ENCODE assay signal across 13 mouse cellular contexts in the genomic region with DNA sequence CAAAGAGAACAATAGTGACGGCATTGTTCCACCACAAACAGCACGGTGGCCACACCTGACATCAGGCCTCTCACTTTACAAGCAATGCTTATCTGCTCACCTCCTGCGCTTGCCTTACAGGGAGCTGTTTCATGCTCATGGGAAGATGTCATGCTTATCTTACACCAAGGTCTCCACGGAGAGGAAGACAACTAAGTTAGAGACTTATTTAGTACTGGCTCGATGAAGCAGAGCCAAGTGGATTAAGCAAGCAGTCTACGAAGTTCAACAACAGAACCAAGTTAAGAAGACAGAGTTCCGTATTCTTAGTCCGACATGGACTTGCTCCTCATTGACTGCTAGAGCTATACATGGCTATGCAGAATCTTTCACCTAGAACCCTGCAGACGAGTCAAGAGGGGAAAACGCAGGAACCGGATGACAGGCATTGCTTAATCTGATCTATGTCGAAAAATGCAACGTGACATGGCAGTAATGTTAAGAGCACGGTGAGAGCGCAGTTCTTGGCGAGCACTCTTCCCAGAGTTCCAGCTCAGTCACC. TPM values are rescaled to one million over a fixed set of nuclear protein-coding genes. Genes with fewer than 3 reads are reported as not detected.
A peak's percentile ranks its signal among the peaks of the same experiment; 100 is the strongest.
DNase-seq lines count a peak whose midpoint lies in the region; ATAC-seq and TF ChIP-seq lines count a peak whose summit lies in the region.
"Had no signal": no experiment of that assay in that cellular context is flagged by ENCODE, and none has a peak within 500 bp of the region (broad histone marks: within the 10 kb centered on the region; RNA-seq: fewer than 3 reads in every experiment).

No protein-coding gene starts in this region.

- no peaks in the 10 kb centered on the region for H3K9me3 ChIP-seq in liver, postnatal 0 days (ENCODE audit: low read length)
- H3K9me3 ChIP-seq: heart, embryonic 15.5 days; intestine, embryonic 15.5 days; neural tube, embryonic 13.5 days had no signal

- no peak for TF ChIP-seq CTCF in liver, postnatal 0 days (IDR thresholded peaks at IDR 0.05; ENCODE audit: low read depth)

- peak; percentile 44; the same call in 1 of the 2 replicates for TF ChIP-seq EP300 in liver, postnatal 0 days (IDR thresholded peaks at IDR 0.05; ENCODE audit: low read depth)

- WGBS in liver, postnatal 0 days (ENCODE audit: insufficient replicate concordance) = 38% methylated on average over 16 of the region's 16 CpGs

- peak overlapping the region; percentile 97 for H3K4me3 ChIP-seq in liver, postnatal 0 days (ENCODE audit: low read depth, low read length)
- H3K4me3 ChIP-seq: heart, embryonic 15.5 days; intestine, embryonic 15.5 days had no signal

- peak; percentile 31 for DNase-seq in CD4-positive, CD25-positive, alpha-beta regulatory T cell, adult 2 months (ENCODE audit: low read depth, low spot score)
- DNase-seq in spleen, adult 12 weeks (ENCODE audit: low spot score) = peak; percentile 27
- no peak for DNase-seq in spleen, postnatal 14 days (ENCODE audit: low spot score in 2 of 2)
- peak; percentile 44 for DNase-seq in liver, postnatal 0 days
- DNase-seq in thymus, postnatal 4 days = peak; percentile 47
- DNase-seq in retina, embryonic 14.5 days (ENCODE audit: low spot score) = no peak
- DNase-seq in kidney, adult 8-10 months = no peak
- DNase-seq: layer of hippocampus, postnatal 36 days had no signal

- peaks cover 7% of the 10 kb centered on the region for H3K36me3 ChIP-seq in liver, postnatal 0 days (replicated peaks; ENCODE audit: insufficient read depth, low read length)
- H3K36me3 ChIP-seq: heart, embryonic 15.5 days; intestine, embryonic 15.5 days; neural tube, embryonic 13.5 days had no signal

- peak overlapping the region; percentile 82 for H3K27ac ChIP-seq in liver, postnatal 0 days (ENCODE audit: low read depth)
- H3K27ac ChIP-seq: heart, embryonic 15.5 days; intestine, embryonic 15.5 days; neural tube, embryonic 13.5 days had no signal

- no peaks in the 10 kb centered on the region for H3K27me3 ChIP-seq in liver, postnatal 0 days (ENCODE audit: insufficient read depth, low read length)
- H3K27me3 ChIP-seq: heart, embryonic 15.5 days; intestine, embryonic 15.5 days; neural tube, embryonic 13.5 days had no signal

- peak overlapping the region; percentile 52; the same call in 1 of the 2 replicates for H3K9ac ChIP-seq in liver, postnatal 0 days (replicated peaks)
- H3K9ac ChIP-seq: forebrain, postnatal 0 days; heart, embryonic 15.5 days; intestine, embryonic 15.5 days had no signal

- H3K4me2 ChIP-seq in liver, postnatal 0 days (ENCODE audit: low read depth, low read length) = peak overlapping the region; percentile 75
- H3K4me2 ChIP-seq: heart, embryonic 15.5 days; intestine, embryonic 15.5 days had no signal

- H3K4me1 ChIP-seq in liver, postnatal 0 days (ENCODE audit: insufficient read depth) = peaks cover 38% of the 10 kb centered on the region

- no peak for ATAC-seq in CD4-positive, CD25-positive, alpha-beta regulatory T cell, adult 4 months
- peak; percentile 22 for ATAC-seq in liver, postnatal 0 days
- ATAC-seq: forebrain, postnatal 0 days; intestine, embryonic 15.5 days had no signal

RNA-seq across cellular contexts. Expression of gene Tapt1, which starts 3.0 kb away (rescaled TPM):
- polyA plus RNA-seq in CD4-positive, CD25-positive, alpha-beta regulatory T cell, adult 4 months (2017; shearing (Covaris generic)) = 10 to 100 TPM; 12.8 to 17.0 TPM
- polyA plus RNA-seq in liver, postnatal 0 days (2015; fragmentation: Nextera tagmentation; extraction: Ambion mirVana) = 29.8 and 33.3 TPM in 2 replicates

Comparison
In these comparisons a context has a peak if more than half of its experiments do, and no peak if none do; other contexts are left out.
1. DNase-seq: peak in CD4-positive, CD25-positive, alpha-beta regulatory T cell, adult 2 months (single experiment), spleen, adult 12 weeks (single experiment), liver, postnatal 0 days (single experiment) and thymus, postnatal 4 days (single experiment); none in spleen, postnatal 14 days (0 of 2), retina, embryonic 14.5 days (single experiment) and kidney, adult 8-10 months (0 of 2).